Mouse (Mus musculus) hematopoietic stem cell, adult 5-6 weeks (primary cell): Measurements from ENCODE around the gene Six3. TPM values are rescaled to one million over a fixed set of nuclear protein-coding genes. Genes with fewer than 3 reads are reported as not detected.

Experiments used
- ATAC-seq, 2 experiments: fragments of 125-278 bp in 1 of 2; replicated peaks in 1 of 2; 2 replicates each; pipeline ENCODE4 v1.8.0; 2016 to 2017; ENCODE audit warnings: inconsistent platforms in 2 of 2, mild to moderate bottlenecking in 2 of 2, moderate number of reproducible peaks in 2 of 2, low read depth in 1 of 2, moderate TSS enrichment in 1 of 2; ENCODE audit not compliant: low FRiP score in 2 of 2, poor library complexity in 2 of 2, severe bottlenecking in 2 of 2, insufficient read depth in 1 of 2, low TSS enrichment in 1 of 2
- total RNA-seq: library from RNA; stranded (forward); fragments of 172-1452, 232-1000 nt; gene quantifications from 2 replicates; pipeline ENCODE4 v1.2.3, GENCODE M21; 2017

Gene Six3
- total RNA-seq, 1 experiment from 2014 or later: not detected

GRCm38 (mm10) chr17:85621505-85622310, 8.3 kb downstream of the Six3 start:
- ATAC-seq: 0 out of 4 replicates have a peak, but pooled peaks of 1 of the 2 experiments have one; percentile 29

GRCm38 (mm10) chr17:85622493-85623157, 9.2 kb downstream of the Six3 start:
- no peak for ATAC-seq

GRCm38 (mm10) chr17:85623161-85624050, 10.0 kb downstream of the Six3 start:
- ATAC-seq: no peak

GRCm38 (mm10) chr17:85624051-85624420, 10.6 kb downstream of the Six3 start:
- no peak for ATAC-seq

- ATAC-seq: no peak
Observed at GRCm38 (mm10) chr17:85624981-85625940, 11.9 kb downstream of the Six3 start.

GRCm38 (mm10) chr17:85626091-85626860, 12.9 kb downstream of the Six3 start:
- no peak for ATAC-seq

- ATAC-seq: no peak
Observed at GRCm38 (mm10) chr17:85627751-85628150, 14.3 kb downstream of the Six3 start.

- no peak for ATAC-seq
Observed at GRCm38 (mm10) chr17:85628811-85629210, 15.4 kb downstream of the Six3 start.

- ATAC-seq: no peak
Observed at GRCm38 (mm10) chr17:85629396-85629795, 16.0 kb downstream of the Six3 start.

- no peak for ATAC-seq
Observed at GRCm38 (mm10) chr17:85630296-85631050, 17.1 kb downstream of the Six3 start.

GRCm38 (mm10) chr17:85631106-85631505, 17.7 kb downstream of the Six3 start:
- ATAC-seq: no peak

GRCm38 (mm10) chr17:85633619-85634018, 20.2 kb downstream of the Six3 start:
- 0 out of 4 replicates have a peak, but pooled peaks have one; percentile 37 to 66 for ATAC-seq

- ATAC-seq: no peak
Observed at GRCm38 (mm10) chr17:85637876-85638275, 24.5 kb downstream of the Six3 start.

GRCm38 (mm10) chr17:85645312-85645711, 31.9 kb downstream of the Six3 start:
- ATAC-seq: no peak
